Mouse (Mus musculus) C2C12 (cell line): ENCODE measurements around the gene Sbsn.

Source experiments
- CEBPB ChIP-seq: IDR thresholded peaks from one replicate; pipeline ENCODE4 v1.6.1; 2011; ENCODE audit warnings: low read depth, mild to moderate bottlenecking, control low read depth, moderate library complexity
- CTCF ChIP-seq: IDR thresholded peaks from one replicate; pipeline ENCODE4 v1.5.1; 2011; ENCODE audit not compliant: control insufficient read depth, insufficient read depth, insufficient read length
- FOSL1 ChIP-seq: IDR thresholded peaks from one replicate; pipeline ENCODE4 v1.8.0; 2011; ENCODE audit warnings: mild to moderate bottlenecking, low read length; ENCODE audit not compliant: poor library complexity, insufficient read depth, severe bottlenecking
- MAX ChIP-seq: IDR thresholded peaks from one replicate; pipeline ENCODE4 v1.6.1; 2011; ENCODE audit warnings: mild to moderate bottlenecking, control low read depth
- MYOD1 ChIP-seq: IDR thresholded peaks from one replicate; pipeline ENCODE4 v1.6.1; 2011; ENCODE audit warnings: low read depth; ENCODE audit not compliant: control insufficient read depth, insufficient read length
- MYOG ChIP-seq: IDR thresholded peaks from one replicate; pipeline ENCODE4 v1.6.1; 2011; ENCODE audit not compliant: control insufficient read depth, insufficient read length; ENCODE audit errors: extremely low read depth
- USF1 ChIP-seq: IDR thresholded peaks from one replicate; pipeline ENCODE4 v1.6.1; 2011; ENCODE audit warnings: low read depth, mild to moderate bottlenecking, control low read depth, moderate library complexity

DNA sequence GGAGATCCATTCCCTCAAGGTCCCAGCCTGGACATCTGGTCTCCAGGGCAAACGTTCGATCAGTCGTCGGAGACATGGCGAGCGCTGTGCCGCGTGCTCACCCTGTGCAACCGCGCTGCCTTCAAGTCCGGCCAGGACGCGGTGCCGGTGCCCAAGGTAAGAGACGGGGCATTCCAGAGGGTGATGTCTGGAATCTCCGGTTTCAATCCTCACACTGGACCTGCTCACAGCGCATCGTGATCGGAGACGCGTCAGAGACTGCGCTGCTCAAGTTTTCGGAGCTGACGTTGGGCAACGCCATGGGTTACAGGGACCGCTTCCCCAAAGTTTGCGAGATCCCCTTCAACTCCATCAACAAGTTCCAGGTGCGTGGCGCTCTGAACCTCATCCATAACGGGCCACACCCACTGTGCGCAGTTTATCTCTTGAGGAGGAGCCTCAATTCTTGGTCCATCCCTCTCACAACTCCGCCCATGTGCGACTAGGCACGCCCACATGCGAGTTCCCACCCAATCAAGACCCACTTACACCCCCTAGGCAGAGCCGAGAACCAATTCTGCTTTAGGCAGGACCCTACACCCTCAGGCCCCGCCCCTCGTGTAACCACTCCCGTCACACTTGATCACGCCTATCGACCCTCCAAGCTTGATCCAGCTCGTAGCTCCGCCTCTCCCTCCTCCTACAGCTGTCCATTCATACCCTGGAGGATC, 34.1 kb upstream of the Sbsn start:
- TF ChIP-seq CTCF (no peak), MAX (no peak), MYOD1 (no peak), CEBPB (no peak), USF1 (no peak), MYOG (no peak), FOSL1 (no peak)
